Mouse (Mus musculus) MEL (cell line): Measurements from ENCODE around the gene Tmc1.

Experiments
- GATA1 ChIP-seq: IDR thresholded peaks from 2 replicates; pipeline ENCODE4 v1.6.1; 2011; ENCODE audit warnings: low read depth, low read length, improper control_type of control experiment
- MAX ChIP-seq: IDR thresholded peaks from 2 replicates; pipeline ENCODE4 v1.6.1; 2011; ENCODE audit warnings: low read length, improper control_type of control experiment

DNA sequence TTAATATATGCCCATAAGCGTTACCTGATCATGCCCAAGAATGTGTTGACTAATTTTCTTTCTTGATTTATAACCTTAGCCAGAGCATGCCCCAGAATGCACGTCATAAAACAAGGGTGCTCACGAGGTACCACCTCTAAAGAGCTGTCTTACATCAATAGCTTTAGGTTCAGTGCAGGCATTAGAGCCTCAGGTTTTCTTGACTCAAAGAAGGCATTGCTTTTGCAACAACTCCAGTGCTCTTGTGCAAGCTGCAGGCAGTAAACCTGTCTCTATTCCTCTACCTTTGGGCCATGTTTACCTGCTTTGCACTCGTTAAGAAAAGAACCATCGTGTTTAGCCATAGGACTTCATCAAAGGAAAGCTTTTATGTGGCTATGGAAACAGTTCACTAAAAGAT, 43.6 kb downstream of the Tmc1 start:
- TF ChIP-seq GATA1: no peak
- no peak for TF ChIP-seq MAX
